Mouse (Mus musculus) E14TG2a.4 (cell line): Measurements from ENCODE around the gene Decr2.
"Not testable (repeated sequence)": the region's sequence is repeated elsewhere in the genome, so short reads cannot be mapped to it uniquely, and the experiment has no call there.

Source experiments
- H3K27me3 ChIP-seq: 2 replicates; pipeline ENCODE4 v1.6.1; 2014; ENCODE audit warnings: low read length, control low read depth; ENCODE audit not compliant: insufficient read depth
- H3K36me3 ChIP-seq: 2 replicates; pipeline ENCODE4 v1.6.1; 2014; ENCODE audit warnings: low read length, control low read depth; ENCODE audit not compliant: insufficient read depth
- H3K4me1 ChIP-seq: replicated peaks from 2 replicates; pipeline ENCODE4 v1.6.1; 2014; ENCODE audit warnings: low read depth, low read length, control low read depth
- H3K4me3 ChIP-seq: replicated peaks from 2 replicates; pipeline ENCODE4 v1.5.1; 2014; ENCODE audit warnings: mild to moderate bottlenecking, low read length
- H3K9me3 ChIP-seq: 2 replicates; pipeline ENCODE4 v1.6.1; 2014; ENCODE audit warnings: low read length, control low read depth
- CTCF ChIP-seq: conservative IDR thresholded peaks from 2 replicates; pipeline ENCODE4 v1.5.1; 2014; ENCODE audit warnings: low read length
- NANOG ChIP-seq: IDR thresholded peaks from 2 replicates; pipeline ENCODE4 v1.6.1; 2014; ENCODE audit warnings: borderline replicate concordance, low read length, mixed read lengths
- POU5F1 ChIP-seq: IDR thresholded peaks from 2 replicates; pipeline ENCODE4 v1.6.1; 2014; ENCODE audit warnings: low read length, borderline replicate concordance

The Decr2 gene

GRCm38 (mm10) chr17:26042599-26043248 is 47.4 kb downstream of the Decr2 start:
- Histone ChIP-seq H3K27me3 (no peaks in the 10 kb centered on the region), H3K4me3 (no peak overlapping the region), H3K4me1 (peaks cover 28% of the 10 kb centered on the region), H3K9me3 (no peaks in the 10 kb centered on the region), H3K36me3 (no peaks in the 10 kb centered on the region)
- no peak for TF ChIP-seq POU5F1
- TF ChIP-seq NANOG = no peak
- no peak for TF ChIP-seq CTCF

DNA sequence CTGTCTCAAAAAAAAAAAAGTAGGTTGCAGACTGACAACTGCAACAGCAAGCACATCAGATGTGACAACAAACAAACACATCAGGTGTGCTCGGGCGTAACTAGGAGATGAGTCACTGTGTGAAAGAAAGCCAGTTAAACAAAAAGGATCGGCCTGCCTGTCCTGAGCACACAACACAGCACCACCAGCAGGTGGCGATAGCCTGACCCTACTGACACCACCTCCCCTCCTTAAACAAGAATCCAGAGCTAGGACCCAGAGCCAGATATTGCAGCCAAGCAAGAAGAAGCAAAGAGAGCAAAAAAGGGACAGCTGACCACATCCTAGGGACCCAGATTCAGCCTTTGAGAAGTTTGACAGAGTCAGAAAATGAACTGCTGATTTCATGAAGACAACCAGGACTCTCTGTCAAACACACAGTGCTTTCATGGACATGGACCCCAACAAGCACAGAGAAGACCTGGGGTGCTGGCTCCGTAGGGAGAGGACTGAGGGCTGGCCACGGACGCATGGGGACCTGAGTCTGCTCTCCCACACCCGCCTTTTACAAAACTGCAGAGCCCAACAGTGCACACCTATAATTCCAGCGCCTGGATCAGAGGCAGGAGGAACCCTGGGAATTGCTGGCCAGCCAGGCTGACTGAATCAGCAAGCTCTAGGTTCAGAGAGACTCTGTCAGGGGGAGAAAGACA is 48.9 kb downstream of the Decr2 start:
- peaks cover 37% of the 10 kb centered on the region for H3K4me1 ChIP-seq
- H3K4me3 ChIP-seq = no peak overlapping the region
- H3K9me3 ChIP-seq = no peaks in the 10 kb centered on the region
- H3K27me3 ChIP-seq = no peaks in the 10 kb centered on the region
- no peaks in the 10 kb centered on the region for H3K36me3 ChIP-seq
- no peak for TF ChIP-seq NANOG
- TF ChIP-seq CTCF = peak; percentile 84

GRCm38 (mm10) chr17:26040711-26041110 is 49.4 kb downstream of the Decr2 start:
- peaks cover 42% of the 10 kb centered on the region for H3K4me1 ChIP-seq
- not testable (repeated sequence) for H3K9me3 ChIP-seq, H3K36me3 ChIP-seq, H3K27me3 ChIP-seq, H3K4me3 ChIP-seq

DNA sequence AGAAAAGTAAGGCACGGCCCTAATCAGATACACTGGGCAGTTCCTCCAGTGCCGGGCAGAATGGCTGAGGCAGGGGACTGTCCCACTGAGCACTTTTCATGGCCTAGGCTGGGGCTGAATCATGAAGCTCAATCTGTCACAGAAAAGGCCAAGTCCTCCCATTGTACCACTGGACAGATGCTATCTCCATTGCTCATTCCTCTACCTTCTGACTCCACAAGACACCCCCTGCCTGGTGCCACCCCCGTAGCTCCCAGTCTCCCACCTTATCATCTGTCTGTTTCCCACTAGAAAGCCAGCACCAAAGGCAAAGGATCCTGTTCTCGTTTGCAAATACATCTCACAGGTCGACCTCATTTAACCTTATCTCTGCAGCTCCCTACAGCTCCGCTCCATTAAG is 58.1 kb downstream of the Decr2 start:
- Histone ChIP-seq H3K9me3 (no peaks in the 10 kb centered on the region), H3K4me1 (peaks cover 28% of the 10 kb centered on the region), H3K4me3 (no peak overlapping the region), H3K36me3 (peaks cover 26% of the 10 kb centered on the region), H3K27me3 (no peaks in the 10 kb centered on the region)
- TF ChIP-seq POU5F1 (no peak), NANOG (no peak), CTCF (no peak)

GRCm38 (mm10) chr17:26031583-26031982 is 58.6 kb downstream of the Decr2 start:
- H3K4me1 ChIP-seq = peaks cover 23% of the 10 kb centered on the region
- no peak for TF ChIP-seq NANOG
- TF ChIP-seq POU5F1 = no peak

More at GRCm38 (mm10) chr17:26031583-26031982, 58.6 kb downstream of the Decr2 start:
- no peaks in the 10 kb centered on the region for H3K27me3 ChIP-seq
- no peaks in the 10 kb centered on the region for H3K9me3 ChIP-seq
- peaks cover 26% of the 10 kb centered on the region for H3K36me3 ChIP-seq
- no peak overlapping the region for H3K4me3 ChIP-seq
